Mouse (Mus musculus) liver, embryonic 16.5 days (tissue): ENCODE results near the gene Vkorc1. TPM values are rescaled to one million over a fixed set of nuclear protein-coding genes. Genes with fewer than 3 reads are reported as not detected.

Experiments used
- ATAC-seq: fragments of 200-750 bp; cut with Nextera tagmentation; 2 replicates; pipeline ENCODE4 v1.8.0; 2017; ENCODE audit warnings: low read depth, mild to moderate bottlenecking, moderate number of reproducible peaks, moderate library complexity
- H3K27ac ChIP-seq: fragments of 300-500 bp; sonication (generic); 2 replicates; pipeline ENCODE4 v1.5.1; 2014; ENCODE audit warnings: mild to moderate bottlenecking, low read length
- H3K27me3 ChIP-seq: fragments of 300-500 bp; sonication (generic); 2 replicates; pipeline ENCODE4 v1.6.1; 2014; ENCODE audit warnings: low read depth, low read length, mixed read lengths; ENCODE audit not compliant: control insufficient read depth, insufficient read depth
- H3K36me3 ChIP-seq: fragments of 300-500 bp; sonication (generic); 2 replicates; pipeline ENCODE4 v1.6.1; 2014; ENCODE audit warnings: mild to moderate bottlenecking; ENCODE audit not compliant: control insufficient read depth, insufficient read depth
- H3K4me1 ChIP-seq: fragments of 300-500 bp; sonication (generic); 2 replicates; pipeline ENCODE4 v1.6.1; 2014; ENCODE audit warnings: low read depth, low read length, mixed read lengths; ENCODE audit not compliant: control insufficient read depth
- H3K4me2 ChIP-seq: fragments of 300-500 bp; sonication (generic); 2 replicates; pipeline ENCODE4 v1.6.1; 2014; ENCODE audit warnings: low read depth, low read length, mixed read lengths
- H3K4me3 ChIP-seq: fragments of 300-500 bp; sonication (generic); 2 replicates; pipeline ENCODE4 v1.5.1; 2014; ENCODE audit warnings: low read depth, mild to moderate bottlenecking, low read length
- H3K9ac ChIP-seq: fragments of 300-500 bp; sonication (generic); 2 replicates; pipeline ENCODE4 v1.6.1; 2014; ENCODE audit warnings: low read depth, low read length
- H3K9me3 ChIP-seq: fragments of 300-500 bp; sonication (generic); replicated peaks from 2 replicates; pipeline ENCODE4 v1.6.1; 2016; ENCODE audit warnings: low read length; ENCODE audit not compliant: control insufficient read depth
- WGBS: fragments of 180-500 bp; shearing (Covaris S2); extraction: QIAGEN DNeasy Blood & Tissue Kit; methylation state at CpG from one replicate; pipeline ENCODE4 v1.1.7; 2014; ENCODE audit not compliant: insufficient replicate concordance; 5-methylcytosine and 5-hydroxymethylcytosine counted together
- polyA plus RNA-seq: library from polyadenylated mRNA; unstranded; fragments of >200 nt; fragmentation: Nextera tagmentation; extraction: Ambion mirVana; gene quantifications from 2 replicates; pipeline ENCODE4 v1.2.1, GENCODE M21; 2015

The Vkorc1 gene
- polyA plus RNA-seq, 1 experiment from 2014 or later: 149 TPM

DNA sequence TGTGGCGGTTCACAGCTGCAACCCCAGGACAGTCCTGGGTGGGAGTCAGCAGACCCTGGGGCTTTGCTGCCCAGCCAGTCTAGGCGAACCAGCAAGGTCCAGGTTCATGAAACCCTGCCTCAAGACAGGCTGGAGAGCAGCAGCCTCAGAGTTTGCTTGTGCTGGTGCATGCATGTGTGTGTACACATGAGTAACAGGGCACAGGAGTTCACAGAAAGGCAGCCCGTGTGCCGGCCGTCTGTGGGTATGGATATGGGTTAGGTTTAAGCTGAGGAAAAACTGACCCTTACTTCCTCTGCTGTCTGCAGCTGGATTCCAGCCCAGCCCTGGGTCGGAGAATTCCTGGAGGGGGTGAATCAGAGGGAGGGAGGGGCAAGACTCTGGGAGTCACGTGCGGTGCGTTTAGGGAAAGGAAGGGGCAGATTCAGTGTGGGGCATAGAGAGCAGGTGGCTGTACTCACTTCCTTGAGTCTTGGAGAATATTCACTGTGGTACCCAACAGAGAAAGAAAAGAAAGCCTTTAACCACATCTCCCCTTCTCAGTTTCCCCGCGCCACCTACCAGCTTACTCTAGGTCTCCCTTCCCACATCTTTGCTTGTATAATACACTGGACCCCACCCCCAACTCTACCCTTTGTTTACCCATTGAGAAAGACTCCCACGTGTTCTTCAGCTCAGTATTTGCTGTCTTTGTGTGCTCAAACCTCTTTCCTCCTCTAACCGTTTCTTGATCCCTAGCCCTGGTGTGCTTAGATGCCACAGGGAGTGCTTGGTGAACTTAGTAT, 36.1 kb upstream of the Vkorc1 start:
- H3K9me3 ChIP-seq: no peaks in the 10 kb centered on the region
- H3K27ac ChIP-seq: peak overlapping the region; percentile 69
- peaks cover 25% of the 10 kb centered on the region for H3K4me1 ChIP-seq
- no peak overlapping the region for H3K9ac ChIP-seq
- WGBS: 57% methylated on average over 13 of the region's 13 CpGs
- peak overlapping the region; percentile 37 for H3K4me2 ChIP-seq
- H3K4me3 ChIP-seq: peak overlapping the region; percentile 12; the same call in 1 of the 2 replicates
- peak; percentile 33 for ATAC-seq
- H3K36me3 ChIP-seq: no peaks in the 10 kb centered on the region
- H3K27me3 ChIP-seq: no peaks in the 10 kb centered on the region

DNA sequence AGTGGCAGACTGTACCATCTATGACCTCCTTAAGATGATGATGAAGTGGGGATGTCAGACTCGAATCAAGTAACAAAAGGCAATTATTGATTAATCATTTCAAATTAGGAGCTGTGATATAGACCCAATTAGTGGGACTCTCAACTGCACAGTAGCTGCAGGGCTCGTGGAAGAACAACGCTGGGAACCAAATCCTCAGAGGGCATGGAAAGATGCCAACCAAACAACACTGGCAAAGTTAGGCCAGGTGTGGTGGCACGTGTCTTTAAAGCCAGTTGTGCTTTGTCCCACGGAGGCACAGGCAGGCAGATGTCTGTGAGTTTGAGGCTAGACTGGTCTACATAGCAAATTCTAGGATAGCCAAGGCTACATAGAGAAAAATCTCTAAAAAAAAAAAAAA, 35.2 kb upstream of the Vkorc1 start:
- no peaks in the 10 kb centered on the region for H3K36me3 ChIP-seq
- H3K27me3 ChIP-seq: no peaks in the 10 kb centered on the region
- H3K9ac ChIP-seq: no peak overlapping the region
- no peak overlapping the region for H3K4me3 ChIP-seq
- peaks cover 19% of the 10 kb centered on the region for H3K4me1 ChIP-seq
- no peak overlapping the region; the same call in 1 of the 2 replicates for H3K4me2 ChIP-seq
- no peak for ATAC-seq
- H3K9me3 ChIP-seq: no peaks in the 10 kb centered on the region
- H3K27ac ChIP-seq: no peak overlapping the region
- 65% methylated on average over 5 of the region's 5 CpGs for WGBS

DNA sequence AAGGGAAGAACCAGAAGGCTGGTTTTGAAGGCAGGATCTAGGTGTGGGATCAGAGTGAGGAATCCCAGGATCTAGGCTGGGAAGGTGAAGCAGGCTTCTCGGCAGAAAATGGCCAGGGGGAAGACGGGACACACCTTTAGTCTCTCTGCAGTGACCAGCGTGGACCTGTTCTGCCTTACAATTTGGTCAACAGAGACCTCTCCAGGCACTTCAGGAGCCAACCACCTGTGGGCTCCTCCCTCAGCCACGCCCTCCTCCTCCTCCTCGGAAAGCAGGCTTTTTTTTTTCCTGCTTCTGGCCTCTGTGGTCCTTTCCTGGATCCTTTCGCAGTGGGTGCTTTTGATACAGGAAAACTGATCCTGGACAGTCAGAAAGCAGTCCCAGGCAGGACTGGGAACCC, 34.5 kb upstream of the Vkorc1 start, which contains the start of gene Prss8:
Prss8 (minus strand) TSS at position 182 of the 400 bp plus-strand sequence.
- peak within 1 kb of the TSS; percentile 43 for H3K4me3 ChIP-seq
- H3K27ac ChIP-seq: no peak within 1 kb of the TSS
- H3K36me3 ChIP-seq: no peaks in the 10 kb centered on the region
- peak within 1 kb of the TSS; percentile 23; the same call in 1 of the 2 replicates for H3K9ac ChIP-seq
- H3K27me3 ChIP-seq: no peaks in the 10 kb centered on the region
- H3K9me3 ChIP-seq: no peaks in the 10 kb centered on the region
- H3K4me2 ChIP-seq: peak within 1 kb of the TSS; percentile 33
- ATAC-seq: peak; percentile 58
- 41% methylated on average over 6 of the region's 6 CpGs for WGBS
- peaks cover 17% of the 10 kb centered on the region for H3K4me1 ChIP-seq

DNA sequence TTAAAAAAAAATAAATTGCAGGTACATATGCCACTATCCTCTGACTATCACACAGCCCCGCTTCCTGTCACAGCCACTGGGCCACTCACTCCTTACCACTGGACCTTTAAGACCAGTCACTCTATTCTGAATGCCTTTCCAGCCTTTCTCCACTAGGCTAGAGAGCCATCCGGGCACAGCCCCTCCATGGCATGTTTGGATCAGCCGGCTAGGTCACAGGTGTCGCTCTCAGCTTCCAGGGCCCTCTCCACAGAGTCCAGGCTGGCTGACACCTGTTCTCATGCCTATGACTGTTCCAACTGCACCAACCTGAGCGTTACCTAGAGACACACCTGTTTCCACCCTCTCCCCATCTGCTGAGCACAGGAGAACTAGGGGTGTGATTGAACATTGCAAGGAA, 33.2 kb upstream of the Vkorc1 start:
- no peak overlapping the region for H3K27ac ChIP-seq
- H3K4me1 ChIP-seq: peaks cover 13% of the 10 kb centered on the region
- no peak overlapping the region for H3K9ac ChIP-seq
- peak overlapping the region; percentile 33 for H3K4me2 ChIP-seq
- no peaks in the 10 kb centered on the region for H3K9me3 ChIP-seq
- peak overlapping the region; percentile 43 for H3K4me3 ChIP-seq
- no peaks in the 10 kb centered on the region for H3K36me3 ChIP-seq
- no peak for ATAC-seq
- no peaks in the 10 kb centered on the region for H3K27me3 ChIP-seq
- 56% methylated on average over 5 of the region's 5 CpGs for WGBS

DNA sequence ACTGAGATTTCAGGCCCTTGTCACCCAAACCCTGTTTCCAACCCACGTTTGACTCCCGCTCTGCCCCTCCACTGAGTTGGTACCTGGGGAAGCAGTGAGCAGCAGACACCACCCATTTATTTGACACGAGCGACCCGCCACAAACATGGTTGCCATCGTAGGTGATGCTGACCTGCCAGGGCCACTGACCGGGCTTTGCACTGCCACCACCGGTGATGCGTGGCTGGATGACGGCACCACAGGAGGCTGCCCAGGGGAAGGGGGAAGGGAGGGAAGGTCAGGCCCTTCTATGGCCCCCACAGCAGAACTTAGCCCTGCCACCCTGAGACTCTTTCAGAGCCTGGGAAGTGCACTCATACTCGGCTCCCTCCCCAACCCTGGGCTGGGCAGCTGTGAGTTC, 32.3 kb upstream of the Vkorc1 start:
- Histone ChIP-seq H3K4me1 (peaks cover 14% of the 10 kb centered on the region), H3K4me2 (no peak overlapping the region), H3K27ac (no peak overlapping the region), H3K9ac (no peak overlapping the region), H3K9me3 (no peaks in the 10 kb centered on the region), H3K36me3 (no peaks in the 10 kb centered on the region), H3K27me3 (no peaks in the 10 kb centered on the region), H3K4me3 (no peak overlapping the region)
- 77% methylated on average over 11 of the region's 11 CpGs for WGBS
- no peak for ATAC-seq

DNA sequence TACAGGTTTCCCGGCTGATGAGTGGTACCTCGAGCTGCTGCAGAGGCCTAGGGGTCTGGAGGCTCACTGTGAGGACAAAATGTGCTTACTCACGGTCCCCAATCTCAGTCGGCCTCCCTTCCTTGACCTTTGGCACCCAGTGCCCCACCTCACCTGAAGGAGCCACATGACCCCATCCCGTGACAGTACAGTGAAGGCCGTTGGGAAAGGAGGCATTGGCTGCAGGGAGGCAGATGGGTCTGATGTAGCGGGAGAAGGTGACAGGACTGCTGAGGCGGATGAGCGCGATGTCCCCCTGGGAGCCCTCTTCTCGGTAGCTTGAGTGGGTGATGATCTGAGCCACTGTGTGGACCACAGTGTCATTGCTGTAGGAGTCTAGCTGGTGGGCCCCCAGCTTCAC, 31.4 kb upstream of the Vkorc1 start:
- no peaks in the 10 kb centered on the region for H3K36me3 ChIP-seq
- no peaks in the 10 kb centered on the region for H3K9me3 ChIP-seq
- 77% methylated on average over 11 of the region's 11 CpGs for WGBS
- H3K4me2 ChIP-seq: no peak overlapping the region
- H3K4me1 ChIP-seq: peaks cover 12% of the 10 kb centered on the region
- H3K27ac ChIP-seq: no peak overlapping the region
- no peak overlapping the region for H3K9ac ChIP-seq
- no peak overlapping the region for H3K4me3 ChIP-seq
- ATAC-seq: no peak
- no peaks in the 10 kb centered on the region for H3K27me3 ChIP-seq

DNA sequence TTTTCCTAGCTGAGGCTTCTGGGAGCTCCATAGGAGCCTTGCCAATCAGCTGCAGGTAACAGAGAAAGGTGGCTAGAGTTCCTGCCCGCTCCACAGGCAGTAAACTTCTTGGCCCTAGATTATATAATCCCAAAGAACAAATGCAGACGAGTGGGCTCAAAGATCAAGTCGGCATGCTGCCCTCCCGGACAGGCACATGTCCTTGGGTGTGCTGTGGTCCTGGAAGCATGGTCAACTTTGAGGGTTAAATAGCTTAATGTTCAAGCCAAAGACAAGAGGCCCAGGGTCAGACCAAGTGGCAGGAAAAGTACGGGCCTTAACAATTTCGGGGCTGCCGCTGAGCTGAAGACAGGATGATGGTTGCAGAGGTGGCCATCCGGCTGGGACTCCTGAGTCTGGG, 30.6 kb upstream of the Vkorc1 start:
- no peak for ATAC-seq
- Histone ChIP-seq H3K27me3 (no peaks in the 10 kb centered on the region), H3K27ac (no peak overlapping the region), H3K4me2 (no peak overlapping the region), H3K9me3 (no peaks in the 10 kb centered on the region), H3K4me1 (peaks cover 9% of the 10 kb centered on the region), H3K36me3 (no peaks in the 10 kb centered on the region), H3K9ac (no peak overlapping the region), H3K4me3 (no peak overlapping the region)
- WGBS: 81% methylated on average over 8 of the region's 8 CpGs

DNA sequence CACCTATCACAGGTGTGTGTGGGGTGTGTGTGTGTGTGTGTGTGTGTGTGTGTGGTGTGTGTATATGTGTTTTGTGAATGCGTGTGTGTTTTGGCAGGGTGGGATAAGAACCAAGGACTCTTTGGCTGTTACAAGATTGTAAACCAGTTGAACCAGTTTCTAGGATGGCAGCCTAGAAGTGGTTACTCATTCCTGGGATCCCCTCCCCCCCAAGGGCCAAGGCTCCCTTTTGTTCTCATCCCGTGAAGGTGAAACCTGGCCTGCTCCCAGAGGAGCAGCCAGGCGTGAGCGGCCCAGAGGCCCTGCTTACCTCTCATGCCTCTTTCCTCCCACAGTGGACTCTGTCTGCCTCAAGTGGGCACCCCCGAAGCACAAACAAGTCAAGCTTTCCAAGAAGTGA, 29.8 kb upstream of the Vkorc1 start:
- no peak overlapping the region for H3K27ac ChIP-seq
- no peak overlapping the region for H3K4me2 ChIP-seq
- peaks cover 7% of the 10 kb centered on the region for H3K4me1 ChIP-seq
- H3K9ac ChIP-seq: no peak overlapping the region
- WGBS: 79% methylated on average over 5 of the region's 5 CpGs
- no peak overlapping the region for H3K4me3 ChIP-seq
- no peak for ATAC-seq
- no peaks in the 10 kb centered on the region for H3K9me3 ChIP-seq
- no peaks in the 10 kb centered on the region for H3K27me3 ChIP-seq
- no peaks in the 10 kb centered on the region for H3K36me3 ChIP-seq

DNA sequence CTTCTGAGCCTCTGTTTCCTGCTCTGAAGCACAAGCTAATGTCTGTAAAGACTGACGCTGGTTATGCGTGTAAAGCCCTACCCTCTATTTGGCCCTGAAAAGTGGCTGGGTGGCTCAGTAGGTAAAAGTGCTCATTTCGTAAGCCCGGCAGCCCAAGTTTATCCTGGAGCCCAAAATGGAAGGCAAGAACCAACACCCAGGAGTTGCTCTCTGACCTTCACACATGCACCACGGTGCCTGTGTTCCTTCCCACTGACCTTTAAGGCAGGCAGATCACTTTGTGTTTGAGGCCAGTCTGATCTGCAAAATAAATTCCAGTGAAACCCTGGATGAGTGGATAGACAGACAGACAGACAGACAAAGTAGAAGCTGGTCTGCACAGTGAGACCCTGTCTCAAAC, 28.3 kb upstream of the Vkorc1 start:
- Histone ChIP-seq H3K4me3 (no peak overlapping the region), H3K27me3 (no peaks in the 10 kb centered on the region), H3K27ac (no peak overlapping the region), H3K4me2 (no peak overlapping the region), H3K36me3 (no peaks in the 10 kb centered on the region), H3K4me1 (peaks cover 4% of the 10 kb centered on the region), H3K9me3 (no peaks in the 10 kb centered on the region), H3K9ac (no peak overlapping the region)
- ATAC-seq: no peak
- 77% methylated on average over 5 of the region's 5 CpGs for WGBS
